Mouse (Mus musculus): Measurements from ENCODE around the gene Ptgir.

DNA sequence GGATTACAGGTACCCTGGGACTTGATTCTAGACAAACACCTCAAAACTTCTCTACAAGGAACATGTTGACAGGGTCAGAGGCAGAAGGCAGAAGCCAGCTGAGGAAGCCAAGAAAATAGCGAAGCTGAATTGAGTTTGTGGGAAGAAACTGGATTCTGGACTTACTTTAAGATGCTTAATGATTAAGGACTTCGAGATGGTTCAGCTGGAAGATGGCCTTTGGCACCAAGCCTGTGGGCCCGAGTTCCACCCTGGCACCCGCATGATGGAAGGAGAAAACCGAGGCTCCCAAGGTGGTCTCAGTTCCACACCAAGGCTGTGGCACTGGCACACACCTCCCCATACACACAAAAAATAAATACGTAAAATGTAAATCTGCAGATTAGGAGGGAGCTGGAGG, 15.8 kb upstream of the Ptgir start:
- TF ChIP-seq CTCF (IDR thresholded peaks at IDR 0.05; ENCODE audit: borderline replicate concordance, control insufficient read depth, extremely low read depth, insufficient read depth, low read length, poor library complexity), result no peak
- no peak for TF ChIP-seq POLR2A (IDR thresholded peaks at IDR 0.05; ENCODE audit: control insufficient read depth, extremely low read depth, insufficient read depth, low read length, poor library complexity)

All from thymus, adult 2 months (tissue).